Mouse (Mus musculus): ENCODE results near the gene Tmem177. TPM values are rescaled to one million over a fixed set of nuclear protein-coding genes. Genes with fewer than 3 reads are reported as not detected.

Tmem177 gene
- polyA plus RNA-seq, 1 experiment from 2014 or later, result 7.9 TPM

- no peak overlapping the region for H3K9ac ChIP-seq
- H3K9me3 ChIP-seq, result no peaks in the 10 kb centered on the region
- H3K27ac ChIP-seq, result no peak overlapping the region
- H3K4me3 ChIP-seq, result no peak overlapping the region
- ATAC-seq (ENCODE audit: insufficient number of reproducible peaks, insufficient read depth, low FRiP score, low TSS enrichment), result no peak
- 41% methylated on average over 7 of the region's 7 CpGs for WGBS
- peaks cover 12% of the 10 kb centered on the region for H3K4me1 ChIP-seq
- no peaks in the 10 kb centered on the region for H3K27me3 ChIP-seq
- H3K4me2 ChIP-seq (replicated peaks), result no peak overlapping the region
- no peaks in the 10 kb centered on the region for H3K36me3 ChIP-seq
Observed at GRCm38 (mm10) chr1:119886320-119886719, 26.7 kb downstream of the Tmem177 start.

DNA sequence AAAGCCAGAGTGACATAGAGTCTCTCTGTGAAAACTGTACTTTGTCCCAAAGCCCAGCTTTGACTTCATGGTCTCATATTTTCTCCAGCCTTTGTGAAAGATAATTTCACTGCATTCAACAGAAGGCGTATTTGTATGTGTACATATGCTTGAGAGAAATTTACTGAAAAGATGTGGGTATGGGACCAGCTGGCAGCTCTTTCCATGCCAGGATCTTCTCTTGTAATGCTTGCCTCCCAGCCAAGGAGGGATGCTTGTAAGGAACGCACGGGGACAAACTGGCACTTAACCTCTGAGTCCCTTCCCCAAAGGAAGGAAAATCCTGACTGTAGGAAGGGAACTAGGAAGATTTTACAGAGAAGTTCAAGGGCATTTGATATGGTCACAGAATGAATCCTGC, 28.7 kb downstream of the Tmem177 start:
- Histone ChIP-seq H3K27me3 (no peaks in the 10 kb centered on the region), H3K36me3 (no peaks in the 10 kb centered on the region), H3K4me3 (no peak overlapping the region), H3K4me1 (peaks cover 12% of the 10 kb centered on the region), H3K9ac (no peak overlapping the region), H3K27ac (no peak overlapping the region), H3K4me2 (replicated peaks) (no peak overlapping the region), H3K9me3 (no peaks in the 10 kb centered on the region)
- WGBS, result 85% methylated on average over 3 of the region's 3 CpGs
- no peak for ATAC-seq (ENCODE audit: insufficient number of reproducible peaks, insufficient read depth, low FRiP score, low TSS enrichment)

GRCm38 (mm10) chr1:119878909-119879308, 34.1 kb downstream of the Tmem177 start:
- Histone ChIP-seq H3K9ac (no peak overlapping the region), H3K27ac (no peak overlapping the region), H3K9me3 (no peaks in the 10 kb centered on the region), H3K36me3 (no peaks in the 10 kb centered on the region), H3K4me3 (no peak overlapping the region), H3K4me2 (replicated peaks) (no peak overlapping the region), H3K27me3 (no peaks in the 10 kb centered on the region), H3K4me1 (0 out of 2 replicates have a peak, but pooled peaks cover 3% of the 10 kb centered on the region)
- ATAC-seq (ENCODE audit: insufficient number of reproducible peaks, insufficient read depth, low FRiP score, low TSS enrichment), result no peak
- WGBS, result 87% methylated on average over 7 of the region's 7 CpGs

- 87% methylated on average over 4 of the region's 4 CpGs for WGBS
- H3K36me3 ChIP-seq, result no peaks in the 10 kb centered on the region
- no peak overlapping the region for H3K4me2 ChIP-seq (replicated peaks)
- no peak overlapping the region for H3K4me3 ChIP-seq
- ATAC-seq (ENCODE audit: insufficient number of reproducible peaks, insufficient read depth, low FRiP score, low TSS enrichment), result no peak
- H3K27me3 ChIP-seq, result no peaks in the 10 kb centered on the region
- 0 out of 2 replicates have a peak, but pooled peaks cover 3% of the 10 kb centered on the region for H3K4me1 ChIP-seq
- H3K9me3 ChIP-seq, result no peaks in the 10 kb centered on the region
- no peak overlapping the region for H3K27ac ChIP-seq
- H3K9ac ChIP-seq, result no peak overlapping the region
Observed at GRCm38 (mm10) chr1:119877469-119877868, 35.5 kb downstream of the Tmem177 start.

- H3K4me3 ChIP-seq, result no peak overlapping the region
- H3K9me3 ChIP-seq, result no peaks in the 10 kb centered on the region
- no peak overlapping the region for H3K9ac ChIP-seq
- H3K4me2 ChIP-seq (replicated peaks), result no peak overlapping the region
- no peaks in the 10 kb centered on the region for H3K4me1 ChIP-seq
- no peak overlapping the region for H3K27ac ChIP-seq
- H3K27me3 ChIP-seq, result no peaks in the 10 kb centered on the region
- 0 out of 2 replicates have a peak, but pooled peaks have one; percentile 8 for ATAC-seq (ENCODE audit: insufficient number of reproducible peaks, insufficient read depth, low FRiP score, low TSS enrichment)
- H3K36me3 ChIP-seq, result no peaks in the 10 kb centered on the region
- 72% methylated on average over 13 of the region's 13 CpGs for WGBS
Observed at GRCm38 (mm10) chr1:119868395-119869161, 44.4 kb downstream of the Tmem177 start.

DNA sequence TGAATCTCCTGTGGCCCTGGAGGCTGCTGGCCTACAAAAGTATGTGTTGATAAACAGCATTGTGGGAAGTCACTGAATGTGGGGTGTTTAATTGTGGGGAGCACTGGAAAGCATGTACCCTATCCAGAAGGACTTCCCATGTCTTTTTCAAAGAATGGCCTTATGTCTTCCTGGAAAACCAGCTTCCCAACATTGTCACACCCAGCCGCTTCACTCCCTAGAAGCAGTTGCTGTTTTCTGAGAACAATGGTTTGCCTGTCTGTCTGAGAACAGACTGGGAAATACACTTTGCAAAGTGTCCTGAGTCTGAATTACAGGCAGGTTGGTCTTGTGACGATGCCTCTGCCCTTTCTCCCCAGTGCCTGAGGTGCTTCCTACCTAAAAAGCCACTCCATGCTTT, 45.7 kb downstream of the Tmem177 start:
- no peaks in the 10 kb centered on the region for H3K4me1 ChIP-seq
- no peak overlapping the region for H3K4me2 ChIP-seq (replicated peaks)
- no peaks in the 10 kb centered on the region for H3K27me3 ChIP-seq
- no peaks in the 10 kb centered on the region for H3K36me3 ChIP-seq
- no peak overlapping the region for H3K27ac ChIP-seq
- ATAC-seq (ENCODE audit: insufficient number of reproducible peaks, insufficient read depth, low FRiP score, low TSS enrichment), result no peak
- no peaks in the 10 kb centered on the region for H3K9me3 ChIP-seq
- no peak overlapping the region for H3K9ac ChIP-seq
- no peak overlapping the region for H3K4me3 ChIP-seq
- WGBS, result 18% methylated on average over 2 of the region's 2 CpGs

- Histone ChIP-seq H3K4me3 (no peak overlapping the region), H3K27me3 (no peaks in the 10 kb centered on the region), H3K4me1 (no peaks in the 10 kb centered on the region), H3K36me3 (no peaks in the 10 kb centered on the region), H3K9me3 (no peaks in the 10 kb centered on the region), H3K27ac (no peak overlapping the region), H3K4me2 (replicated peaks) (no peak overlapping the region), H3K9ac (no peak overlapping the region)
- ATAC-seq (ENCODE audit: insufficient number of reproducible peaks, insufficient read depth, low FRiP score, low TSS enrichment), result no peak
- WGBS, result 80% methylated on average over 6 of the region's 6 CpGs
Observed at GRCm38 (mm10) chr1:119865311-119865710, 47.7 kb downstream of the Tmem177 start.

DNA sequence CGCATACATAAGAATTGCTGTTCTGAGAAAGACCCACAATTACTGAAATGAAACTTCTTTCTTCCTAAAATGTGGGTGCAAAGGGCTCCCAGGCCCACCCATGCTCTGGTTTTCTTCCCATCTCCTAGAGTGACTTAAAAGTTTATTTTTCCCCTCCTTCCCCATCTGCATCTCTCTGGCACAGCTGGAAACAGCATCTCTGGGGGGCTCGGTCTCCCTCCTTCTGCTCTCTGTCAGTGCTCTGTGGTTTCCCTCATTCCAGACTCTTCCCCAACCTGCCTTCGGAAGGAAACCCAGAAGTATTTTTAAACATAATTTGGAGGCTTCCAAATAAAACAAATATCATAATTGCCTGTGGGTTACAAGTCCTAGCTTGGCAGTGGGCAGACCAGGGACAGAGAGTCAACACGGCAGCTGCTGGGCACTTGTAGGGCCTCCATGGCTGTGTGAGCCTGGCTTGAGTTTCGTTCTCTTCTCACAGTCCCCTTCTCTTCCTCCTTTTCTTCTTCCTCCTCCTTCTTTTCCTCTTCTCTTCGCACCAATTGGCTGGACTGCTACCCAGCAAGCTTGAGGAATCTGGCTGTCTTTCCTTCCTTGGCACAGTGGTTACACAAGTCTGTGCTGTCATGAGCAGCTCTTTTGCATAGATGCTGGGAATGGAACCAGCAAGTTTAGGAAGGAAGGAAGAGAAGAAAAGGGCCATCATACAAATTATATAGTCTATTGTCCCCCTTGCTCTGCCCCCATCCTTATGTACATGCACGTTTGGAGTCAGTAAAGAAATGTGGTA, 49.3 kb downstream of the Tmem177 start:
- Histone ChIP-seq H3K4me2 (replicated peaks) (no peak overlapping the region), H3K4me1 (no peaks in the 10 kb centered on the region), H3K9ac (no peak overlapping the region), H3K36me3 (no peaks in the 10 kb centered on the region), H3K27me3 (no peaks in the 10 kb centered on the region), H3K9me3 (no peaks in the 10 kb centered on the region), H3K4me3 (no peak overlapping the region), H3K27ac (no peak overlapping the region)
- 60% methylated on average over 7 of the region's 7 CpGs for WGBS
- ATAC-seq (ENCODE audit: insufficient number of reproducible peaks, insufficient read depth, low FRiP score, low TSS enrichment), result no peak

DNA sequence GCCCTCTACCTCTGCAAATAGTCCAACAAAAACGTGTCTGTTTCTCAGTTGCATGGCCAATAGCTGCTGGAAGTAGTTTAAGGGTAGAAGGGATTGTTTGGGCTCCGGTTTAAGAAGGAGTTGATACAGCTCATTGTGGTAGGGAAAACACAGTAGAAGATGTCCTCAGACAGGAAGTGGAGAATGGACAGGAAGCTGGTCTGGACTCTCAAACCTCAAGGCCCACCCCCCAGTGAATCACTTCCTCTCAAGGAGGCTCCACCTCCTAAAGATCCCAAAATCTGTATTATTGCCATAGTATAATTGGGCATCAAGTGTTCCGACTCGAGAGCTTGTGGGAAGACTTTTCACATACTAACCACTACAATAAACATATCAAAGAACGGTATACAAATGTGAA, 53.4 kb downstream of the Tmem177 start:
- no peak overlapping the region for H3K9ac ChIP-seq
- H3K9me3 ChIP-seq, result no peaks in the 10 kb centered on the region
- 76% methylated on average over 5 of the region's 5 CpGs for WGBS
- no peaks in the 10 kb centered on the region for H3K4me1 ChIP-seq
- ATAC-seq (ENCODE audit: insufficient number of reproducible peaks, insufficient read depth, low FRiP score, low TSS enrichment), result no peak
- no peaks in the 10 kb centered on the region for H3K36me3 ChIP-seq
- H3K4me2 ChIP-seq (replicated peaks), result no peak overlapping the region
- H3K27me3 ChIP-seq, result no peaks in the 10 kb centered on the region
- no peak overlapping the region for H3K4me3 ChIP-seq
- H3K27ac ChIP-seq, result no peak overlapping the region

Other genes starting within 250 kb of the Tmem177 start
- gene Ptpn4, start 75.6 kb downstream of the Tmem177 start, polyA plus RNA-seq (2016; fragmentation: Nextera tagmentation; extraction: Ambion mirVana), result 8.4 and 9.2 TPM in 2 replicates
- gene Cfap221, start 84.0 kb upstream of the Tmem177 start, polyA plus RNA-seq (2016; fragmentation: Nextera tagmentation; extraction: Ambion mirVana), result 0.27 TPM in 1 of 2 replicates, not detected in the other
- 0.20 and 0.47 TPM in 2 replicates for gene Sctr, start 93.7 kb upstream of the Tmem177 start, polyA plus RNA-seq (2016; fragmentation: Nextera tagmentation; extraction: Ambion mirVana)
- 6.9 and 8.7 TPM in 2 replicates for gene Tmem37, start 160.9 kb upstream of the Tmem177 start, polyA plus RNA-seq (2016; fragmentation: Nextera tagmentation; extraction: Ambion mirVana)
- 573 and 602 TPM in 2 replicates for gene Dbi, start 207.9 kb upstream of the Tmem177 start, polyA plus RNA-seq (2016; fragmentation: Nextera tagmentation; extraction: Ambion mirVana)
- 22.9 and 25.8 TPM in 2 replicates for gene 3110009E18Rik, start 208.0 kb upstream of the Tmem177 start, polyA plus RNA-seq (2016; fragmentation: Nextera tagmentation; extraction: Ambion mirVana)